ENCODE assay signal across 9 mouse cellular contexts in genomic region chr11:101118105-101118504, GRCm38 (mm10). TPM values are rescaled to one million over a fixed set of nuclear protein-coding genes. Genes with fewer than 3 reads are reported as not detected.
DNase-seq lines count a peak whose midpoint lies in the region; ATAC-seq and TF ChIP-seq lines count a peak whose summit lies in the region.
"Had no signal": no experiment of that assay in that cellular context is flagged by ENCODE, and none has a peak within 500 bp of the region (broad histone marks: within the 10 kb centered on the region; RNA-seq: fewer than 3 reads in every experiment).

No protein-coding gene starts in this region.

- WGBS in embryonic facial prominence, embryonic 11.5 days, result 31% methylated on average over 4 of the region's 4 CpGs

- TF ChIP-seq CTCF in left cerebral cortex, adult 2 months (IDR thresholded peaks at IDR 0.05), result no peak

- H3K36me3 ChIP-seq in embryonic facial prominence, embryonic 11.5 days (replicated peaks; ENCODE audit: control insufficient read depth, insufficient read depth, low read depth, low read length), result no peaks in the 10 kb centered on the region; the same call in 1 of the 2 replicates

- DNase-seq in left cerebral cortex, adult 2 months (ENCODE audit: extremely low spot score in 1 of 2, low spot score in 2 of 2), result no peak
- no peak for DNase-seq in left cerebral cortex, postnatal 14 days (ENCODE audit: low spot score in 2 of 2)
- DNase-seq in embryonic facial prominence, embryonic 11.5 days (ENCODE audit: low spot score), result no peak
- DNase-seq in induced T-regulatory cell, adult 2 months (ENCODE audit: low read depth), result peak; percentile 47
- peak; percentile 30 for DNase-seq in naive thymus-derived CD4-positive, alpha-beta T cell, adult 2 months (ENCODE audit: low read depth)
- DNase-seq in cerebellum, postnatal 14 days, result no peak
- no peak for DNase-seq in cerebellum, adult 18-20 months
- DNase-seq in left cerebral cortex, postnatal 36 days (ENCODE audit: low spot score in 2 of 2), result no peak
- DNase-seq: lung, postnatal 10 days had no signal

- H3K9ac ChIP-seq in embryonic facial prominence, embryonic 11.5 days (replicated peaks; ENCODE audit: low read length), result peak overlapping the region; percentile 82; the same call in 1 of the 2 replicates

- H3K27me3 ChIP-seq in embryonic facial prominence, embryonic 11.5 days (ENCODE audit: control insufficient read depth, insufficient read depth, low read length), result no peaks in the 10 kb centered on the region

- no peak overlapping the region for H3K27ac ChIP-seq in left cerebral cortex, adult 2 months
- no peak overlapping the region for H3K27ac ChIP-seq in embryonic facial prominence, embryonic 11.5 days (replicated peaks; ENCODE audit: low read depth, low read length)

- peaks cover 10% of the 10 kb centered on the region for H3K4me1 ChIP-seq in embryonic facial prominence, embryonic 11.5 days (ENCODE audit: control insufficient read depth, insufficient read depth, low read length)

- intact Hi-C loops in left cerebral cortex, adult 2 months (cut with DNase I), result no loop called here
- intact Hi-C loops in left cerebral cortex, postnatal 14 days (cut with DNase I), result no loop called here
- intact Hi-C loops in left cerebral cortex, postnatal 36 days (cut with DNase I), result loop anchor here (2.0 kb wide), 1 partner anchor 53 kb away; the partner anchor contains the start of genes Cntnap1 and Plekhh3

- H3K4me2 ChIP-seq in embryonic facial prominence, embryonic 11.5 days (ENCODE audit: low read depth, low read length), result peak overlapping the region; percentile 88

- peak overlapping the region; percentile 97 for H3K4me3 ChIP-seq in left cerebral cortex, adult 2 months
- H3K4me3 ChIP-seq in embryonic facial prominence, embryonic 11.5 days (ENCODE audit: low read depth, low read length), result peak overlapping the region; percentile 73; the same call in 1 of the 2 replicates

- ATAC-seq in embryonic facial prominence, embryonic 11.5 days (replicated peaks; ENCODE audit: insufficient number of reproducible peaks, low FRiP score, low TSS enrichment, low read depth), result no peak

- no peaks in the 10 kb centered on the region for H3K9me3 ChIP-seq in embryonic facial prominence, embryonic 11.5 days (replicated peaks; ENCODE audit: control insufficient read depth, low read length)

RNA-seq across cellular contexts. Expression of gene Retreg3, which starts 1.6 kb away (rescaled TPM):
- 10 to 100 TPM; 50.7 to 56.6 TPM for total RNA-seq in left cerebral cortex, adult 2 months (2021)
- 10 to 100 TPM; 53.9 to 58.8 TPM for total RNA-seq in left cerebral cortex, postnatal 14 days (2021)
- 10.7 and 12.7 TPM in 2 replicates for polyA plus RNA-seq in embryonic facial prominence, embryonic 11.5 days (2014; fragmentation: Nextera tagmentation; extraction: Ambion mirVana)
- 10 to 100 TPM; 53.8 to 58.0 TPM for total RNA-seq in left cerebral cortex, postnatal 36 days (2021)

RNA-seq across cellular contexts. Expression of gene Tubg1, which starts 1.6 kb away (rescaled TPM):
- total RNA-seq in left cerebral cortex, adult 2 months (2021), result 10 to 100 TPM; 45.1 to 45.8 TPM
- total RNA-seq in left cerebral cortex, postnatal 14 days (2021), result 10 to 100 TPM; 52.1 to 52.7 TPM
- 91.6 and 98.4 TPM in 2 replicates for polyA plus RNA-seq in embryonic facial prominence, embryonic 11.5 days (2014; fragmentation: Nextera tagmentation; extraction: Ambion mirVana)
- 10 to 100 TPM; 45.7 to 49.2 TPM for total RNA-seq in left cerebral cortex, postnatal 36 days (2021)

RNA-seq across cellular contexts. Expression of gene Psmc3ip, which starts 22.9 kb away (rescaled TPM):
- total RNA-seq in left cerebral cortex, adult 2 months (2021), result 1 to 10 TPM; 2.7 to 3.1 TPM
- total RNA-seq in left cerebral cortex, postnatal 14 days (2021), result 1 to 10 TPM; 3.7 to 4.0 TPM
- polyA plus RNA-seq in embryonic facial prominence, embryonic 11.5 days (2014; fragmentation: Nextera tagmentation; extraction: Ambion mirVana), result 61.2 and 62.4 TPM in 2 replicates
- 1 to 10 TPM; 2.1 to 3.1 TPM for total RNA-seq in left cerebral cortex, postnatal 36 days (2021)

RNA-seq across cellular contexts. Expression of gene Mlx, which starts 31.0 kb away (rescaled TPM):
- 10 to 100 TPM; 41.1 to 44.7 TPM for total RNA-seq in left cerebral cortex, adult 2 months (2021)
- 10 to 100 TPM; 44.9 to 49.9 TPM for total RNA-seq in left cerebral cortex, postnatal 14 days (2021)
- 45.7 and 47.9 TPM in 2 replicates for polyA plus RNA-seq in embryonic facial prominence, embryonic 11.5 days (2014; fragmentation: Nextera tagmentation; extraction: Ambion mirVana)
- total RNA-seq in left cerebral cortex, postnatal 36 days (2021), result 10 to 100 TPM; 38.9 to 41.8 TPM

RNA-seq across cellular contexts. Expression of gene Coasy, which starts 35.7 kb away (rescaled TPM):
- 10 to 100 TPM; 22.5 to 24.1 TPM for total RNA-seq in left cerebral cortex, adult 2 months (2021)
- 10 to 100 TPM; 31.1 to 32.0 TPM for total RNA-seq in left cerebral cortex, postnatal 14 days (2021)
- polyA plus RNA-seq in embryonic facial prominence, embryonic 11.5 days (2014; fragmentation: Nextera tagmentation; extraction: Ambion mirVana), result 44.9 and 58.1 TPM in 2 replicates
- 10 to 100 TPM; 22.7 to 26.3 TPM for total RNA-seq in left cerebral cortex, postnatal 36 days (2021)

Comparison
In these comparisons a context has a peak if more than half of its experiments do, and no peak if none do; other contexts are left out.
1. DNase-seq: peak in induced T-regulatory cell, adult 2 months (single experiment) and naive thymus-derived CD4-positive, alpha-beta T cell, adult 2 months (single experiment); none in left cerebral cortex, adult 2 months (0 of 2), left cerebral cortex, postnatal 14 days (0 of 2), embryonic facial prominence, embryonic 11.5 days (single experiment), cerebellum, postnatal 14 days (0 of 2), cerebellum, adult 18-20 months (0 of 2) and left cerebral cortex, postnatal 36 days (0 of 2).